Mouse (Mus musculus) MEL (cell line): Measurements from ENCODE around the gene Tacc3.

ENCODE experiments used
- NELFE ChIP-seq: IDR thresholded peaks from 2 replicates; pipeline ENCODE4 v1.6.1; 2011; ENCODE audit warnings: low read depth, low read length, improper control_type of control experiment
- POLR2A ChIP-seq, 2 experiments: IDR thresholded peaks; 2 replicates each; pipeline ENCODE4 v1.6.1; 2011 to 2012; ENCODE audit warnings: low read length in 2 of 2, mild to moderate bottlenecking in 2 of 2, control low read depth in 1 of 2, improper control_type of control experiment in 1 of 2, low read depth in 1 of 2, moderate library complexity in 1 of 2; ENCODE audit not compliant: control insufficient read depth in 1 of 2, insufficient read depth in 1 of 2, poor library complexity in 1 of 2

DNA sequence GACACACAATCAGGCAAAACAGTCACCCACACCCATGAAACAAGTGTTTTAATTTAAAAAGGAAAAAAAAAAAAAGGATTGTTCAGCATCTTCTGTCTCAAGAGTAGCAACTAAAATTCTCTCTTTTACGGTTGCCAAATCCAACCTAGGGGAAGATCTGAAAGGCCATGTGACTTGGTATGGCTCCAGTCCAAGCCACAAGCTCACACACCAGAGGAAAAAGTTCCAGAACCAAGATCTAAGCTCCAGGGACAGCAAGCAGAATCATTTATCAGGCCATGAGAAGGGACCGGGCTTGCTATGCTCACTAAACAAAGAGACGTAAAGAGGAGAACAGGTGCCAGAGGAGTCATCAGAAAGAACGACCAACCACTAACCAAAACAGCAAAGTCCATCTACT, 30.0 kb upstream of the Tacc3 start:
- no peak for TF ChIP-seq NELFE
- TF ChIP-seq POLR2A (IDR thresholded peaks at IDR 0.05; ENCODE audit: control insufficient read depth in 1 of 2, insufficient read depth in 1 of 2, low read depth in 1 of 2, low read length in 2 of 2, poor library complexity in 1 of 2), result no peak; a peak in 1 of 4 replicates
